Mouse (Mus musculus): ENCODE measurements around the gene Elmo3.

- TF ChIP-seq CTCF (IDR thresholded peaks at IDR 0.05; ENCODE audit: low read depth) = no peak
- TF ChIP-seq EP300 (IDR thresholded peaks at IDR 0.05; ENCODE audit: low read depth) = no peak
Measured at GRCm38 (mm10) chr8:105306146-105306691, 818 bp downstream of the Elmo3 start.
